In genomic region chr5:138280829-138281228, GRCm38 (mm10) we compare ENCODE assay signal across 13 mouse cellular contexts. TPM values are rescaled to one million over a fixed set of nuclear protein-coding genes. Genes with fewer than 3 reads are reported as not detected.
A peak's percentile ranks its signal among the peaks of the same experiment; 100 is the strongest.
DNase-seq lines count a peak whose midpoint lies in the region; ATAC-seq and TF ChIP-seq lines count a peak whose summit lies in the region.
"Had no signal": no experiment of that assay in that cellular context is flagged by ENCODE, and none has a peak within 500 bp of the region (broad histone marks: within the 10 kb centered on the region; RNA-seq: fewer than 3 reads in every experiment).

No protein-coding gene starts in this region.

- peak; percentile 18 for DNase-seq in CD4-positive, CD25-positive, alpha-beta regulatory T cell, adult 2 months (ENCODE audit: low read depth, low spot score)
- DNase-seq in intestine, embryonic 14.5 days (ENCODE audit: low spot score): peak; percentile 54
- DNase-seq in stomach, postnatal 0 days (ENCODE audit: low spot score): no peak
- no peak for DNase-seq in gastrocnemius, adult 2 months
- no peak for DNase-seq in layer of hippocampus, adult 18-20 months (ENCODE audit: low spot score in 2 of 2)
- DNase-seq: lung, postnatal 14 days had no signal

- intact Hi-C loops in gastrocnemius, adult 2 months (cut with DNase I): no loop called here

- H3K4me1 ChIP-seq in intestine, embryonic 14.5 days (replicated peaks; ENCODE audit: control insufficient read depth, insufficient read depth, low read length): peaks cover 20% of the 10 kb centered on the region; the same call in 1 of the 2 replicates
- peaks cover 6% of the 10 kb centered on the region for H3K4me1 ChIP-seq in intestine, embryonic 16.5 days (ENCODE audit: control insufficient read depth, insufficient read depth, low read length)
- H3K4me1 ChIP-seq in stomach, embryonic 14.5 days (ENCODE audit: control insufficient read depth, insufficient read depth, low read length): peaks cover 10% of the 10 kb centered on the region
- H3K4me1 ChIP-seq in stomach, postnatal 0 days (replicated peaks; ENCODE audit: control insufficient read depth, insufficient read depth): no peaks in the 10 kb centered on the region

- no peak for TF ChIP-seq CTCF in stomach, postnatal 0 days (IDR thresholded peaks at IDR 0.05; ENCODE audit: low read depth)
- TF ChIP-seq CTCF in gastrocnemius, adult 2 months (IDR thresholded peaks at IDR 0.05): no peak

- ATAC-seq in CD4-positive, CD25-positive, alpha-beta regulatory T cell, adult 4 months: no peak
- ATAC-seq in intestine, embryonic 14.5 days (replicated peaks; ENCODE audit: low FRiP score, low TSS enrichment, low read depth): no peak
- ATAC-seq in intestine, embryonic 16.5 days: no peak
- ATAC-seq in stomach, embryonic 14.5 days (ENCODE audit: insufficient number of reproducible peaks, insufficient read depth, low FRiP score, low read depth): no peak
- no peak for ATAC-seq in stomach, postnatal 0 days (ENCODE audit: low FRiP score, low TSS enrichment)

- WGBS in intestine, embryonic 14.5 days: 91% methylated on average over 15 of the region's 15 CpGs
- WGBS in intestine, embryonic 16.5 days: 90% methylated on average over 15 of the region's 15 CpGs
- 90% methylated on average over 15 of the region's 15 CpGs for WGBS in stomach, embryonic 14.5 days
- WGBS in stomach, postnatal 0 days: 94% methylated on average over 15 of the region's 15 CpGs

- TF ChIP-seq EP300 in stomach, postnatal 0 days (optimal IDR thresholded peaks at IDR 0.05): no peak

- H3K27me3 ChIP-seq in intestine, embryonic 14.5 days (replicated peaks; ENCODE audit: control insufficient read depth, insufficient read depth, low read length): no peaks in the 10 kb centered on the region
- no peaks in the 10 kb centered on the region for H3K27me3 ChIP-seq in intestine, embryonic 16.5 days (replicated peaks; ENCODE audit: control insufficient read depth, insufficient read depth, low read length)
- no peaks in the 10 kb centered on the region for H3K27me3 ChIP-seq in stomach, embryonic 14.5 days (ENCODE audit: control insufficient read depth, insufficient read depth, low read length)
- H3K27me3 ChIP-seq in stomach, postnatal 0 days (ENCODE audit: control insufficient read depth, insufficient read depth, low read length): no peaks in the 10 kb centered on the region
- H3K27me3 ChIP-seq: limb, embryonic 15.5 days had no signal

- H3K27ac ChIP-seq in intestine, embryonic 14.5 days (ENCODE audit: low read depth): no peak overlapping the region
- no peak overlapping the region for H3K27ac ChIP-seq in intestine, embryonic 16.5 days (ENCODE audit: low read length)
- no peak overlapping the region for H3K27ac ChIP-seq in stomach, embryonic 14.5 days (ENCODE audit: low read length)
- no peak overlapping the region for H3K27ac ChIP-seq in stomach, postnatal 0 days (replicated peaks)
- no peak overlapping the region for H3K27ac ChIP-seq in gastrocnemius, adult 2 months
- H3K27ac ChIP-seq: left cerebral cortex, adult 2 months; limb, embryonic 15.5 days had no signal

- H3K36me3 ChIP-seq in intestine, embryonic 14.5 days (ENCODE audit: control insufficient read depth, insufficient read depth, low read length): peaks cover 12% of the 10 kb centered on the region
- H3K36me3 ChIP-seq in intestine, embryonic 16.5 days (ENCODE audit: control insufficient read depth, insufficient read depth, low read length): no peaks in the 10 kb centered on the region
- no peaks in the 10 kb centered on the region for H3K36me3 ChIP-seq in stomach, embryonic 14.5 days (ENCODE audit: control insufficient read depth, insufficient read depth, low read length)
- H3K36me3 ChIP-seq in stomach, postnatal 0 days (ENCODE audit: control insufficient read depth, insufficient read depth, low read length): no peaks in the 10 kb centered on the region

- H3K4me3 ChIP-seq in intestine, embryonic 14.5 days (ENCODE audit: low read depth, low read length): no peak overlapping the region
- no peak overlapping the region for H3K4me3 ChIP-seq in intestine, embryonic 16.5 days (ENCODE audit: low read length)
- H3K4me3 ChIP-seq in stomach, embryonic 14.5 days (ENCODE audit: low read depth, low read length): no peak overlapping the region
- no peak overlapping the region for H3K4me3 ChIP-seq in stomach, postnatal 0 days (ENCODE audit: low read depth, low read length)
- no peak overlapping the region for H3K4me3 ChIP-seq in gastrocnemius, adult 2 months

- H3K9me3 ChIP-seq in intestine, embryonic 14.5 days (ENCODE audit: control insufficient read depth, low read length): peaks cover 8% of the 10 kb centered on the region; the same call in 1 of the 2 replicates
- H3K9me3 ChIP-seq in intestine, embryonic 16.5 days (ENCODE audit: control insufficient read depth, low read length): peaks cover 9% of the 10 kb centered on the region
- peaks cover 5% of the 10 kb centered on the region; the same call in 1 of the 2 replicates for H3K9me3 ChIP-seq in stomach, embryonic 14.5 days (ENCODE audit: control insufficient read depth, low read depth, low read length)
- 0 out of 2 replicates have a peak, but pooled peaks cover 3% of the 10 kb centered on the region for H3K9me3 ChIP-seq in stomach, postnatal 0 days (ENCODE audit: control insufficient read depth, low read length)
- H3K9me3 ChIP-seq: limb, embryonic 15.5 days had no signal

- 0 out of 2 replicates have a peak overlapping the region, but pooled peaks have one; percentile 80 for H3K4me2 ChIP-seq in intestine, embryonic 14.5 days (ENCODE audit: low read length)
- H3K4me2 ChIP-seq in intestine, embryonic 16.5 days (ENCODE audit: low read depth, low read length): no peak overlapping the region
- 0 out of 2 replicates have a peak overlapping the region, but pooled peaks have one; percentile 45 for H3K4me2 ChIP-seq in stomach, embryonic 14.5 days (replicated peaks; ENCODE audit: low read depth, low read length)
- no peak overlapping the region for H3K4me2 ChIP-seq in stomach, postnatal 0 days (replicated peaks; ENCODE audit: low read depth)

- no peak overlapping the region for H3K9ac ChIP-seq in intestine, embryonic 14.5 days (ENCODE audit: low read length)
- no peak overlapping the region for H3K9ac ChIP-seq in intestine, embryonic 16.5 days (ENCODE audit: low read depth, low read length)
- H3K9ac ChIP-seq in stomach, embryonic 14.5 days (replicated peaks; ENCODE audit: low read depth, low read length): no peak overlapping the region
- H3K9ac ChIP-seq in stomach, postnatal 0 days (ENCODE audit: low read length): no peak overlapping the region
- H3K9ac ChIP-seq: limb, embryonic 15.5 days had no signal

RNA-seq across cellular contexts. Expression of gene Stag3, which starts 0.8 kb away (rescaled TPM):
- polyA plus RNA-seq in CD4-positive, CD25-positive, alpha-beta regulatory T cell, adult 4 months (2017; shearing (Covaris generic)): under 1 TPM in 1 of 2 experiments, not detected in 1; 0.70 TPM
- polyA plus RNA-seq in intestine, embryonic 14.5 days (2014; fragmentation: Nextera tagmentation; extraction: Ambion mirVana): 3.0 and 4.6 TPM in 2 replicates
- 2.0 and 3.2 TPM in 2 replicates for polyA plus RNA-seq in intestine, embryonic 16.5 days (2015; fragmentation: Nextera tagmentation; extraction: Ambion mirVana)
- polyA plus RNA-seq in stomach, embryonic 14.5 days (2014; fragmentation: Nextera tagmentation; extraction: Ambion mirVana): 4.9 and 5.0 TPM in 2 replicates
- 0.50 and 0.74 TPM in 2 replicates for polyA plus RNA-seq in stomach, postnatal 0 days (2015; fragmentation: Nextera tagmentation; extraction: Ambion mirVana)
- not detected for total RNA-seq in gastrocnemius, adult 2 months (2021)
- 1 to 10 TPM in 1 of 2 experiments, under 1 TPM in 1; 0.47 to 1.1 TPM for total RNA-seq in layer of hippocampus, adult 18-20 months (2021)
- total RNA-seq: gastrocnemius, adult 18-20 months had no signal

RNA-seq across cellular contexts. Expression of gene Gpc2, which starts 1.0 kb away (rescaled TPM):
- under 1 TPM; 0.19 to 0.96 TPM for polyA plus RNA-seq in CD4-positive, CD25-positive, alpha-beta regulatory T cell, adult 4 months (2017; shearing (Covaris generic))
- 3.4 and 4.9 TPM in 2 replicates for polyA plus RNA-seq in intestine, embryonic 14.5 days (2014; fragmentation: Nextera tagmentation; extraction: Ambion mirVana)
- 11.2 and 13.1 TPM in 2 replicates for polyA plus RNA-seq in intestine, embryonic 16.5 days (2015; fragmentation: Nextera tagmentation; extraction: Ambion mirVana)
- 5.2 and 5.8 TPM in 2 replicates for polyA plus RNA-seq in stomach, embryonic 14.5 days (2014; fragmentation: Nextera tagmentation; extraction: Ambion mirVana)
- polyA plus RNA-seq in stomach, postnatal 0 days (2015; fragmentation: Nextera tagmentation; extraction: Ambion mirVana): 1.8 and 2.3 TPM in 2 replicates
- under 1 TPM in 1 of 2 experiments, not detected in 1; 0.06 TPM for total RNA-seq in gastrocnemius, adult 2 months (2021)
- 1 to 10 TPM; 1.2 to 1.5 TPM for total RNA-seq in layer of hippocampus, adult 18-20 months (2021)
- total RNA-seq: gastrocnemius, adult 18-20 months had no signal

RNA-seq across cellular contexts. Expression of gene Gm43720, which starts 1.1 kb away (rescaled TPM):
- not detected for polyA plus RNA-seq in CD4-positive, CD25-positive, alpha-beta regulatory T cell, adult 4 months (2017; shearing (Covaris generic))
- polyA plus RNA-seq in intestine, embryonic 14.5 days (2014; fragmentation: Nextera tagmentation; extraction: Ambion mirVana): 0.12 and 0.17 TPM in 2 replicates
- 0.06 TPM in 2 replicates for polyA plus RNA-seq in intestine, embryonic 16.5 days (2015; fragmentation: Nextera tagmentation; extraction: Ambion mirVana)
- 0.22 and 0.23 TPM in 2 replicates for polyA plus RNA-seq in stomach, embryonic 14.5 days (2014; fragmentation: Nextera tagmentation; extraction: Ambion mirVana)
- polyA plus RNA-seq in stomach, postnatal 0 days (2015; fragmentation: Nextera tagmentation; extraction: Ambion mirVana): 0.17 and 0.36 TPM in 2 replicates
- not detected for total RNA-seq in gastrocnemius, adult 2 months (2021)
- not detected for total RNA-seq in layer of hippocampus, adult 18-20 months (2021)
- total RNA-seq: gastrocnemius, adult 18-20 months had no signal
- polyA plus RNA-seq: large intestine, adult 2 months had no signal

RNA-seq across cellular contexts. Expression of gene Gal3st4, which starts 8.2 kb away (rescaled TPM):
- polyA plus RNA-seq in CD4-positive, CD25-positive, alpha-beta regulatory T cell, adult 4 months (2017; shearing (Covaris generic)): under 1 TPM in 1 of 2 experiments, not detected in 1; 0.77 TPM
- polyA plus RNA-seq in intestine, embryonic 14.5 days (2014; fragmentation: Nextera tagmentation; extraction: Ambion mirVana): 1.5 and 1.8 TPM in 2 replicates
- 0.80 and 0.92 TPM in 2 replicates for polyA plus RNA-seq in intestine, embryonic 16.5 days (2015; fragmentation: Nextera tagmentation; extraction: Ambion mirVana)
- polyA plus RNA-seq in stomach, embryonic 14.5 days (2014; fragmentation: Nextera tagmentation; extraction: Ambion mirVana): 2.4 and 4.4 TPM in 2 replicates
- 3.6 and 4.5 TPM in 2 replicates for polyA plus RNA-seq in stomach, postnatal 0 days (2015; fragmentation: Nextera tagmentation; extraction: Ambion mirVana)
- under 1 TPM; 0.13 to 0.42 TPM for total RNA-seq in gastrocnemius, adult 2 months (2021)
- total RNA-seq in layer of hippocampus, adult 18-20 months (2021): 1 to 10 TPM; 3.6 to 4.1 TPM

RNA-seq across cellular contexts. Expression of gene BC037034, which starts 17.0 kb away (rescaled TPM):
- polyA plus RNA-seq in CD4-positive, CD25-positive, alpha-beta regulatory T cell, adult 4 months (2017; shearing (Covaris generic)): 1 to 10 TPM; 2.7 to 4.4 TPM
- 4.4 and 7.5 TPM in 2 replicates for polyA plus RNA-seq in intestine, embryonic 14.5 days (2014; fragmentation: Nextera tagmentation; extraction: Ambion mirVana)
- 3.7 and 3.9 TPM in 2 replicates for polyA plus RNA-seq in intestine, embryonic 16.5 days (2015; fragmentation: Nextera tagmentation; extraction: Ambion mirVana)
- 6.7 and 7.8 TPM in 2 replicates for polyA plus RNA-seq in stomach, embryonic 14.5 days (2014; fragmentation: Nextera tagmentation; extraction: Ambion mirVana)
- 2.4 and 3.3 TPM in 2 replicates for polyA plus RNA-seq in stomach, postnatal 0 days (2015; fragmentation: Nextera tagmentation; extraction: Ambion mirVana)
- 1 to 10 TPM; 2.3 to 2.6 TPM for total RNA-seq in gastrocnemius, adult 2 months (2021)
- 10 to 100 TPM; 72.5 to 73.6 TPM for total RNA-seq in layer of hippocampus, adult 18-20 months (2021)

Comparison
In these comparisons a context has a peak if more than half of its experiments do, and no peak if none do; other contexts are left out.
1. H3K4me2 ChIP-seq: peak in intestine, embryonic 14.5 days (single experiment) and stomach, embryonic 14.5 days (single experiment); none in intestine, embryonic 16.5 days (single experiment) and stomach, postnatal 0 days (single experiment).
2. DNase-seq: peak in CD4-positive, CD25-positive, alpha-beta regulatory T cell, adult 2 months (single experiment) and intestine, embryonic 14.5 days (single experiment); none in stomach, postnatal 0 days (single experiment), gastrocnemius, adult 2 months (single experiment) and layer of hippocampus, adult 18-20 months (0 of 2).